ENCODE assay signal across 20 mouse cellular contexts in genomic region chr9:121644855-121645254, GRCm38 (mm10). TPM values are rescaled to one million over a fixed set of nuclear protein-coding genes. Genes with fewer than 3 reads are reported as not detected.
"Had no signal": no experiment of that assay in that cellular context is flagged by ENCODE, and none has a peak within 500 bp of the region (broad histone marks: within the 10 kb centered on the region; RNA-seq: fewer than 3 reads in every experiment).

No protein-coding gene starts in this region.

- H3K27ac ChIP-seq: kidney, postnatal 0 days; limb, embryonic 12.5 days; limb, embryonic 15.5 days; liver, embryonic 13.5 days; midbrain, embryonic 10.5 days; neural tube, embryonic 13.5 days; stomach, postnatal 0 days had no signal

- H3K4me3 ChIP-seq: limb, embryonic 12.5 days; limb, embryonic 15.5 days; liver, embryonic 13.5 days; megakaryocyte, embryonic 14.5 days; midbrain, embryonic 10.5 days; neural tube, embryonic 13.5 days had no signal

- DNase-seq: kidney, adult 11 months; kidney, adult 9 months; kidney, postnatal 4 days; left cerebral cortex, postnatal 4 days; liver, embryonic 13.5 days; lung, adult 2 months; midbrain, embryonic 14.5 days; retina, postnatal 1 day; right cerebral cortex, postnatal 25 days; thymus, adult 2 months; thymus, postnatal 14 days; thymus, postnatal 4 days had no signal

- H3K9ac ChIP-seq: limb, embryonic 12.5 days; limb, embryonic 15.5 days; liver, embryonic 13.5 days; neural tube, embryonic 13.5 days had no signal

- H3K9me3 ChIP-seq: limb, embryonic 12.5 days; limb, embryonic 15.5 days; liver, embryonic 13.5 days; megakaryocyte, embryonic 14.5 days; midbrain, embryonic 10.5 days; neural tube, embryonic 13.5 days had no signal

- H3K36me3 ChIP-seq: limb, embryonic 12.5 days; limb, embryonic 15.5 days; liver, embryonic 13.5 days; midbrain, embryonic 10.5 days; neural tube, embryonic 13.5 days had no signal

- H3K4me2 ChIP-seq: limb, embryonic 12.5 days; limb, embryonic 15.5 days; liver, embryonic 13.5 days; neural tube, embryonic 13.5 days had no signal

RNA-seq across cellular contexts. Expression of gene Lyzl4, which starts 3.0 kb away (rescaled TPM):
- polyA plus RNA-seq: kidney, postnatal 0 days; limb, embryonic 12.5 days; lung, embryonic 16.5 days; midbrain, embryonic 10.5 days; midbrain, embryonic 14.5 days; neural tube, embryonic 13.5 days had no signal
